Mouse (Mus musculus) lung, embryonic 14.5 days (tissue): ENCODE results near the gene Mrpl11. TPM values are rescaled to one million over a fixed set of nuclear protein-coding genes. Genes with fewer than 3 reads are reported as not detected.
A peak's percentile ranks its signal among the peaks of the same experiment; 100 is the strongest.

Experiments
- ATAC-seq: fragments of 200-750 bp; cut with Nextera tagmentation; 2 replicates; pipeline ENCODE4 v1.8.0; 2017; ENCODE audit warnings: mild to moderate bottlenecking, moderate TSS enrichment, moderate library complexity; ENCODE audit not compliant: insufficient read depth
- DNase-seq: peaks from one replicate; pipeline ENCODE4 v3.0.0-alpha.2; 2015
- H3K27ac ChIP-seq: fragments of 300-500 bp; sonication (generic); 2 replicates; pipeline ENCODE4 v1.5.1; 2014; ENCODE audit warnings: low read depth, mild to moderate bottlenecking, moderate library complexity
- H3K27me3 ChIP-seq: fragments of 300-500 bp; sonication (generic); 2 replicates; pipeline ENCODE4 v1.6.1; 2014; ENCODE audit warnings: low read length, control low read depth; ENCODE audit not compliant: insufficient read depth
- H3K36me3 ChIP-seq: fragments of 300-500 bp; sonication (generic); 2 replicates; pipeline ENCODE4 v1.6.1; 2014; ENCODE audit warnings: control low read depth; ENCODE audit not compliant: insufficient read depth
- H3K4me1 ChIP-seq: fragments of 300-500 bp; sonication (generic); 2 replicates; pipeline ENCODE4 v1.6.1; 2014; ENCODE audit warnings: antibody characterized with exemption, control low read depth; ENCODE audit not compliant: insufficient read depth
- H3K4me2 ChIP-seq: fragments of 300-500 bp; sonication (generic); 2 replicates; pipeline ENCODE4 v1.6.1; 2014; ENCODE audit warnings: mild to moderate bottlenecking
- H3K4me3 ChIP-seq: fragments of 300-500 bp; sonication (generic); 2 replicates; pipeline ENCODE4 v1.5.1; 2014; ENCODE audit warnings: low read depth, low read length
- H3K9ac ChIP-seq: fragments of 300-500 bp; sonication (generic); 2 replicates; pipeline ENCODE4 v1.6.1; 2014
- H3K9me3 ChIP-seq: fragments of 300-500 bp; sonication (generic); 2 replicates; pipeline ENCODE4 v1.6.1; 2016; ENCODE audit warnings: low read depth, low read length, control low read depth
- CTCF ChIP-seq: IDR thresholded peaks from 2 replicates; pipeline ENCODE4 v1.5.1; 2016; ENCODE audit warnings: antibody characterized with exemption, low read depth
- WGBS: fragments of 180-500 bp; shearing (Covaris S2); extraction: QIAGEN DNeasy Blood & Tissue Kit; methylation state at CpG from one replicate; pipeline ENCODE4 v1.1.7; 2014; 5-methylcytosine and 5-hydroxymethylcytosine counted together
- polyA plus RNA-seq: library from polyadenylated mRNA; unstranded; fragments of >200 nt; fragmentation: Nextera tagmentation; extraction: Ambion mirVana; gene quantifications from 2 replicates; pipeline ENCODE4 v1.2.1, GENCODE M21; 2014

Gene Mrpl11
- polyA plus RNA-seq, 1 experiment from 2014 or later = 120 TPM

- Histone ChIP-seq H3K4me2 (no peak overlapping the region), H3K4me1 (no peaks in the 10 kb centered on the region), H3K4me3 (no peak overlapping the region), H3K36me3 (peaks cover 22% of the 10 kb centered on the region), H3K9ac (no peak overlapping the region), H3K9me3 (no peaks in the 10 kb centered on the region), H3K27ac (no peak overlapping the region), H3K27me3 (no peaks in the 10 kb centered on the region)
- peak; percentile 57 for TF ChIP-seq CTCF
- DNase-seq (peak; percentile 52), ATAC-seq (no peak)
- 88% methylated on average over 2 of the region's 2 CpGs for WGBS
These were observed 6.3 kb downstream of the Mrpl11 start for GRCm38 (mm10) chr19:4968236-4968635.

- H3K4me3 ChIP-seq = no peak overlapping the region
- no peak overlapping the region for H3K9ac ChIP-seq
- no peak for ATAC-seq
- no peaks in the 10 kb centered on the region for H3K4me1 ChIP-seq
- H3K27ac ChIP-seq = no peak overlapping the region
- peak; percentile 82 for DNase-seq
- H3K4me2 ChIP-seq = no peak overlapping the region
- H3K9me3 ChIP-seq = no peaks in the 10 kb centered on the region
- H3K27me3 ChIP-seq = peaks cover 15% of the 10 kb centered on the region; the same call in 1 of the 2 replicates
- H3K36me3 ChIP-seq = no peaks in the 10 kb centered on the region
- TF ChIP-seq CTCF = peak; percentile 77
These were observed 19.8 kb downstream of the Mrpl11 start for GRCm38 (mm10) chr19:4981767-4982166.

GRCm38 (mm10) chr19:4989013-4989412 lies 27.1 kb downstream of the Mrpl11 start:
- no peak overlapping the region for H3K4me2 ChIP-seq
- H3K27me3 ChIP-seq = peaks cover 38% of the 10 kb centered on the region
- H3K4me1 ChIP-seq = no peaks in the 10 kb centered on the region
- DNase-seq (peak; percentile 97), ATAC-seq (peak; percentile 47; the same call in 1 of the 2 replicates)
- H3K27ac ChIP-seq = no peak overlapping the region
- H3K9me3 ChIP-seq = no peaks in the 10 kb centered on the region
- H3K36me3 ChIP-seq = no peaks in the 10 kb centered on the region
- no peak overlapping the region for H3K9ac ChIP-seq
- 2% methylated on average over 13 of the region's 13 CpGs for WGBS
- H3K4me3 ChIP-seq = no peak overlapping the region
- peak; percentile 33; the same call in 1 of the 2 replicates for TF ChIP-seq CTCF

DNA sequence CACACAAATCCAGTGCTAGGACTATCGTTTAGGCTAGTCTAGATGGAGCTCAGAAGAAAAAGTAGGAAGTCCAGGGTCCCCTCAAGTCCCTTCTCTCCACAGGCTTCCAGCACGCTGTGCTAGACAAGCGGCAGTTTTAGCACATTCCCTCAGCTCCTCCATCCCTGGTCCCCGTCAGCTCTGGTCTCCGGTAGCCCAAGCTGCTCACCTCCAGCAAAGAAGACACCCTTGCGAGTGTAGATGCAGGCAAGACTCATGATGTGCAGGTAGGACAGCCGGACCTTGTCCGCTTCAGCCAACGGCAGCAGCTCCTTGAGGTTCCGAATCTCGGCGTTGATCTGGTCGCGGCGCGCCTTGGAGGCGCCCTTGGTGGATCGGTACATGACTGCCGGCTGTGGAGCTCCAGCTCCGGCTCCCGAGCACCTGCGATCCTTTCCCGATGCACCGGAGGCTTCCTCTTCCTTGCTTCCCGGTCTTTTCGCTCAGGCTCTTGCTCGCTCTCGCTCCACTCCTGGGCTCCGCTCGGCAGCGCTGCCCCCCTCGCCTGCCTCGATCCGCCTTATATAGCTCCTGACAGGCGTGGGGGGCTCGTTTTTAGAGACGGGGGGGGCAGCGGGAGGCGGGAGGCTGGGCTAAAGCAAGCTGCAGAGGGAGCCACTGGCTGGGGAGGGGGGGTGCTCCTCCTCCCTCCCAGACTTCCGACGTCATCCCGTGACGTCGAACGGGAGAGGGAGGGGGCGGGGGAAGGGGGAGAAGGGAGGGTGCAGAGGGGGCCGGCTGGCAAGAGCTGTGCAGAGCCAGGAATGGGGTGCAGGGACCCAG lies 27.7 kb downstream of the Mrpl11 start:
- no peak overlapping the region for H3K4me2 ChIP-seq
- no peak for ATAC-seq
- peaks cover 31% of the 10 kb centered on the region for H3K27me3 ChIP-seq

GRCm38 (mm10) chr19:4990256-4990625 lies 28.3 kb downstream of the Mrpl11 start, which contains the start of gene Npas4:
Gene Npas4, minus strand, starts transcription at chr19:4990316.
- no peak for DNase-seq
- no peak within 1 kb of the TSS for H3K9ac ChIP-seq
- no peaks in the 10 kb centered on the region for H3K4me1 ChIP-seq
- WGBS = 18% methylated on average over 4 of the region's 4 CpGs
- H3K9me3 ChIP-seq = no peaks in the 10 kb centered on the region
- peaks cover 31% of the 10 kb centered on the region for H3K27me3 ChIP-seq
- no peak for ATAC-seq
- no peaks in the 10 kb centered on the region for H3K36me3 ChIP-seq
- no peak within 1 kb of the TSS for H3K4me3 ChIP-seq
- no peak for TF ChIP-seq CTCF
- no peak within 1 kb of the TSS for H3K27ac ChIP-seq
- no peak within 1 kb of the TSS for H3K4me2 ChIP-seq

More for the DNA sequence above, 27.7 kb downstream of the Mrpl11 start:
- Histone ChIP-seq H3K9ac (no peak overlapping the region), H3K4me1 (no peaks in the 10 kb centered on the region), H3K27ac (no peak overlapping the region), H3K9me3 (no peaks in the 10 kb centered on the region), H3K4me3 (no peak overlapping the region), H3K36me3 (no peaks in the 10 kb centered on the region)
- 20% methylated on average over 44 of the region's 47 CpGs for WGBS
- no peak for DNase-seq
- no peak for TF ChIP-seq CTCF

DNA sequence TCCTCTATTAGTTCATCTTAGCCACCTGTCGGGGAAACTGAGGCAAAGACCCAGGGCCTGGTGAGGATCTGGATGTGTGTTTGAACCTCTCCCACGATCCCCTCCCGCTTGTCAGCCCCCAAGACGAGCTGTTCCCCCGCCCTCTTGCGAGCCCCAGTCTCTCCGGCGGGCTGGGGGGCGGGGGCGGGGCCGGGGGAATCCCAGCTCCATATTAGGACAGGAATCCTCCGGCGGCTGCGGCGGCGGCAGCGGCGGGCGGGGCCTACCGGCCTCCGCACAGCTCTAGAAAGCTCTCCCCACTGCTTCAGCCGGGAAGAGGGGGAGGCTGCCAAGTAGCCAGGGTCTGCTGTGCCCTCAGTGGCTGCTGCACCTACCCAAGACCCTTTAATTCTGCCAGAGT lies 28.8 kb downstream of the Mrpl11 start:
- Histone ChIP-seq H3K4me3 (no peak overlapping the region), H3K27ac (no peak overlapping the region), H3K4me2 (no peak overlapping the region), H3K9me3 (no peaks in the 10 kb centered on the region), H3K27me3 (peaks cover 31% of the 10 kb centered on the region), H3K36me3 (no peaks in the 10 kb centered on the region), H3K4me1 (no peaks in the 10 kb centered on the region), H3K9ac (no peak overlapping the region)
- TF ChIP-seq CTCF = no peak
- ATAC-seq (no peak), DNase-seq (peak; percentile 28)
- under 1% methylated on average over 22 of the region's 22 CpGs for WGBS

- no peak for TF ChIP-seq CTCF
- Histone ChIP-seq H3K36me3 (no peaks in the 10 kb centered on the region), H3K27me3 (peaks cover 31% of the 10 kb centered on the region), H3K9ac (no peak overlapping the region), H3K9me3 (no peaks in the 10 kb centered on the region), H3K4me2 (no peak overlapping the region; the same call in 1 of the 2 replicates), H3K27ac (no peak overlapping the region), H3K4me1 (no peaks in the 10 kb centered on the region), H3K4me3 (no peak overlapping the region)
- ATAC-seq (no peak), DNase-seq (peak; percentile 39)
- 7% methylated on average over 8 of the region's 8 CpGs for WGBS
These were observed 30.4 kb downstream of the Mrpl11 start for GRCm38 (mm10) chr19:4992371-4992770.
